Mouse (Mus musculus): ENCODE results near the gene Ndrg2. TPM values are rescaled to one million over a fixed set of nuclear protein-coding genes. Genes with fewer than 3 reads are reported as not detected.

Gene Ndrg2
- total RNA-seq, 2 experiments from 2014 or later, result 1,299 to 1,387 TPM

- intact Hi-C loops (cut with DNase I), result no loop called here
- no peak for DNase-seq (ENCODE audit: low spot score)
These were observed 2.6 kb upstream of the Ndrg2 start for GRCm38 (mm10) chr14:51916539-51916938.

DNA sequence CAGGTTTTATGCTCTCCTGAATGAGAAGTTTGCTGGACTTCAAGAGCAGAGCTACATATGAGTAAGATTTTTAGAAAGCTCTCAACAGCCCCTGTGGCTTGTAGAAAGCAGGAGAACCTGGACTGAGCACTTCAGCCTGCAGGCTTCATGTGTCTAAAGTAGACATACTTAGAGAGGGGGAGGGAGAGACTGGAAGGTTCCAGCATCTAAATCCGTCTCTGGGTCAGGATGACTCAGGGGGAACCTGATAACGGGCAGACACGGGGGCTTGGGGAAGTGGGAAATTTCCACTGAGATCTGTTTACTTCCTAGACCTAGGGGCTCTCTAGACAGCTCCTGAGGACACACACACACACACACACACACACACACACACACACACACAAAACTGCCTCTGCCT lies 1.1 kb upstream of the Ndrg2 start:
- no peak for DNase-seq (ENCODE audit: low spot score)
- intact Hi-C loops (cut with DNase I), result no loop called here

DNA sequence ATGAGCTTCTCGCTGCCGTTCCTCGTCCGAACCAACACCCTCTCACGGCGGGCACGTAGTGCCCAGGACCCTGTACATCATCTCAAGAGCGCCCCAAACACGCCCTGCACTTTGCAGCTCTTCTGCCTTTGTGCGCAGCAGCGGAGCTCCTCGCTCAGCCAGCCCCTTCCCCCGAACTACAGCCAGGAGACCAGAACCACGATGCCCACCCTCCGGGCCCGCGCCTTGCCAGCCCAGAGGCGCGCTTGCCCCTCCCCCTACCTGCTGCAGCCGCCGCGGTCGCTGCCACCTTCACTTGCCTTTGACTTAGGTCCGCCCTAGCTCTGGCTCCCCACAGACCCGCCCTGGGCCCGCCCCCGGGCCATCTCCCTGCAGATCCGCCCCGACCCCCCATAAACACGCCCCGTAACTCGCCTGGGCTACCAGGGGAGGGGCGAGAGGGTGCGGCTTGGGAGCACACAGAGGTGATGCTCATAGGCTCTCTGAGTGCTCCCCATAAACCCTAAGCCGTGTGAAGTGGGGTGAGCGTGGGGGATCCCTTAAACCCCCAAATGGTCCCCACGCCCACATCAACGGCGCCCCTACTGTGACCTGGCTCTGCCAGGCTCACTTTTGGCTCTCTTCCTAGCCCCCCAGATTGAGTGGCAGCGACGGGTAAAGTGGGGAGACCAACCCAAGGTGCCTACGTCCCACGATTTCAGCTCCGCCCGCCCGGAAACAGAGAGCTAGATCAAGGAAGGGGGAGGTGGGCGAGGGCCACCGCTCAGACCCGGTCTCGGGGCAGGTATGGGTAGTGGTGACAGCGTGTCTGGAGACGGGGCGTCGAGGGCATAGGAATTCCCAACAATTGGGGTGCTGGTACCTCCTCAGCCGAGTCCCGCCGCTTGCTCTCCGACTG lies 647 bp downstream of the Ndrg2 start:
- intact Hi-C loops (cut with DNase I), result no loop called here
- DNase-seq (ENCODE audit: low spot score), result peak; percentile 83

GRCm38 (mm10) chr14:51912391-51913061 lies 1.4 kb downstream of the Ndrg2 start:
- no peak for DNase-seq (ENCODE audit: low spot score)
- intact Hi-C loops (cut with DNase I), result no loop called here

DNA sequence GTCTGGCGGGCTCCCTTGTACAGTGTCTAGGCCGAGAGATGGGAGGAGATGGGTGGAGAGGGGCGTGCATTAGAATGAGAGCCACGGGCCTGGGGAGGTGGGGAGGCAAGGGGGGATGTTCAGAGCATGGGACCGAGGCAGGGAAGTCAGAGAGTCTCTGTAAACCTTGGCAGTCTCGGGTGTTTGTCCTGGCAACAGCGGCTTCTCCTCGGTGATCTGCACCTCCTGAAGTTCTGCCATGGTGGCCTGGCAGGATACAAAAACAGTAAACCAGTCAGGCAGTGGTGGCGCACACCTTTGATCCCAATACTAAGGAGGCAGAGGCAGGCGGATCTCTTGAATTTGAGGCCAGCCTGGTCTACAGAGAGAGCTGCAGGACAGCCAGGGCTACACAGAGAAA lies 2.7 kb downstream of the Ndrg2 start:
- intact Hi-C loops (cut with DNase I), result no loop called here
- DNase-seq (ENCODE audit: low spot score), result no peak

GRCm38 (mm10) chr14:51906102-51906501 lies 7.9 kb downstream of the Ndrg2 start:
- no peak for DNase-seq (ENCODE audit: low spot score)
- intact Hi-C loops (cut with DNase I), result no loop called here

DNA sequence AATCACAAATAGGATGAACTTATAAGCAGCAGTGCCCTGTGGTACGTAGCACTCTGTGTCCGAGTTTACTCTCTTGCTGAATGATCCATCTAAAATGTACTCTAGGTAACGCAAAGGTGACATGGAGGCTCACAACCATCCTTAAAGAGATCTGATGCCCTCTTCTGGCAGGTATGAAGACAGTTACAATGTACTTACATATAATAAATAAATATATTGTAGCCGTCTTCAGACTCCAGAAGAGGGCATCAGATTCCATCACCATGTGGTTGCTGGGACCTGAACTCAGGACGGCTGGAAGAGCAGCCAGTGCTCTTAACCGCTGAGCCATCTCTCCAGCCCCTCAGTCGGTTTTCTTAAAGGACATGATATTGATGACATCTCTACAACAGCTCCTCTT lies 9.3 kb downstream of the Ndrg2 start:
- intact Hi-C loops (cut with DNase I), result no loop called here
- no peak for DNase-seq (ENCODE audit: low spot score)

- DNase-seq (ENCODE audit: low spot score), result no peak
- intact Hi-C loops (cut with DNase I), result loop anchor here (2.0 kb wide), 3 partner anchors 93 to 119 kb away; no protein-coding TSS in a partner anchor
These were observed 10.2 kb downstream of the Ndrg2 start for GRCm38 (mm10) chr14:51903782-51904181.

DNA sequence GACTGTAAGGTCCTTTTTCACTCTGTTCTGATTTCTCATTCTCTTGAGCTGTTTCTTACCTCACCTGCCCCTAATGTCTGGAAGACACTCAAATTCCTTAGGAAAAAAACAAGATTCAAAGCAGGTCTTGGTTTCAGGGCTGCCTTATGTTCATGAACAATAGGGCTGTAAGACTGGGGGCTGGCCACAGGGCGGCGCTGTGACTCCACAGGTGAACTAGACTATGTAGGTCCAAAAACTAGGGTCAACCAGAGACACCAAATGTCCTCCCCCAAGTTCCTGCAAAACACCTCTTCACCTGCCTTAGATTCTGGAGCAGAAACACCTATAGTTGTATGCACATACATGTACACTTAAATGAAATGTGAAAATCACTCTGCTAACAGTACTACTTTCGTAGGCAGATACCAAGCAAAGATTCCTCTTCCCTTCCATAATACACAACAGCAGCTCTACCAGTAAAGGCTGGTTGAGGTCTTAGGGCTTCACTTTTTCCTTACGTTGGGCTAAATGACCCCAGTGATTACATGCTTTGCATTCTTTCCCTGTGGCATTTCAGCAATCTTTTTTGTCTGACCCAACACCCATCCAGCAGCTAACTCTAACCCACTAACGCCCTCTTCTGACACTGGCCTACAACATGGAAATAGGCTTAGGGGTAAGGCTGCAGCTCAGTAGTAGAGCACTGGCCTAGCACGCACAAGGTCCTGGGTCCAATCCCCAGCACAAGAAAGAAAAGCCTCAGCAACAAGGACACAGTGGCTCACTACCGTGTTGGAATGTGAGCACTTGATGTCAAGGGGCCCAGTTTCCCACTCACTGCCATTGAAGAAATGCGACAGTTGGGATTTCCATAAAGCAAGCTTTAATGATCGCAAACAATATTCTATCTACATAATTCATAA lies 10.9 kb downstream of the Ndrg2 start:
- peak; percentile 27 for DNase-seq (ENCODE audit: low spot score)
- intact Hi-C loops (cut with DNase I), result loop anchor here (1.0 to 2.0 kb wide), 4 partner anchors 28 to 120 kb away; no protein-coding TSS in a partner anchor

DNA sequence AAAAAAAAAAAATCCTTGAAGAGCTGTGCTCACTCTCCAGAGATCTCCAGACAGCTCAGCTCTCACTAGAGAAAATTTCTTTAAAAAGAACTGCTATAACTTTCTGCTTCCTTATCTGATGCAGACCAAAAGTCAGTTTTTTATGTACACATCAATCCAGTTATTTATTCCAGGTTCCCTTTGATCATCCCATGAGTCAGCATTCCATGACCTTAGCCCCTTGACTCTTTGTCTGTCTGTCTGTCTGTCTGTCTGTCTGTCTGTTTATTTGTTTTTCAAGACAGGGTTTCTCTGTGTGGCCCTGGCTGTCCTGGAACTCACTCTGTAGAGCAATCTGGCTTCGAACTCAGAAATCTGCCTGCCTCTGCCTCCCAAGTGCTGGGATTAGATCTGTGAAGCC lies 14.6 kb downstream of the Ndrg2 start:
- DNase-seq (ENCODE audit: low spot score), result no peak
- intact Hi-C loops (cut with DNase I), result no loop called here

DNA sequence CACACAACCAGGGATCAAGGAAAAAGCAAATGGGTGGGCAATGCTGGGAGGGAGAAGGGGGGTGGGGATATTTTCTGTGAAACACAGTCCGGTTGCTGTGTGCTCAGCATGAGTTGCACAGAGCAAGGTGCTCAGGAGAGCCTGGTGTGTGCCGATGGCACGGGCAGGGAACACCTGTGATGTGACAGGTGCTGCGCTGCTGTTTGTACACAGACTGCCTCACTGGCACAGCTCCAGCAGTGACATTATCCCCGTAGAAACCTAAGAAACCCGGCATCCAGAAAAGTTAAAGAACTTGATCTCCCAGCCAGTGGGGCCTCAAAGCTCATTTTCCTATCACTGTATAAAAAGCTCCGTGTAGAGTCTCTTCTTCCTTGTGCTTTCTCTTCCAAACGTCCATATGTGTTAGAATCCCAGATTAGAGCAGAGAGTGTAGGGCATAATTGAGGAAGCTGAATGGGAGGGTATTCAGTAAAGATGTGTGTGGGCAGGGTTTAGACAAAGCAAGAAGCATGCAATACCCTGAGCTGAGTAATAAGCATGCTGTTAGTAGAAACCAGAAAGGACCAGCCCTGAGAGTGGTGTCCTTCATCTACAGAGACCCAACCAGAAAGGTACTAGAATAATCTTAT lies 17.3 kb downstream of the Ndrg2 start:
- intact Hi-C loops (cut with DNase I), result no loop called here
- no peak for DNase-seq (ENCODE audit: low spot score)

DNA sequence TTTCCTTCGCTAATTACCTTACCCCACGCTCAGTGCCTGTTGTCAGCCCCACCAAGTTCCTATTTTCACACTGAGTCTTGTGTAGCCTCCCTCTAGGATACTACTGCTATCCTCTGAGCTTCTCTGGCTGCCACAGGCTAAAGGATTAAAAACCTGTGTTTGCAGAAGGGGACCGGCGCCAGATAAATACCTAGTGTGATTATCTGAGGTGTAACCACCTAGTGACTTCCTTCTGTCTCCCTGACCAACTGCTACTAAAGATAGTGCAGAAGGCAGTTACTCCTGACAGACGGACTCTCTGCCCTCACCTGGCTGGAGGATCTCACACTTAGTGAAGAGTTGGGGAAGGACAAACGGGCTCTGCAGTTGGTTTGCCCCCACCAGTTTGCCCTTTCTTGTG lies 17.9 kb downstream of the Ndrg2 start:
- no peak for DNase-seq (ENCODE audit: low spot score)
- intact Hi-C loops (cut with DNase I), result no loop called here

- intact Hi-C loops (cut with DNase I), result no loop called here
- DNase-seq (ENCODE audit: low spot score), result no peak
These were observed 18.9 kb downstream of the Ndrg2 start for GRCm38 (mm10) chr14:51895071-51895470.

DNA sequence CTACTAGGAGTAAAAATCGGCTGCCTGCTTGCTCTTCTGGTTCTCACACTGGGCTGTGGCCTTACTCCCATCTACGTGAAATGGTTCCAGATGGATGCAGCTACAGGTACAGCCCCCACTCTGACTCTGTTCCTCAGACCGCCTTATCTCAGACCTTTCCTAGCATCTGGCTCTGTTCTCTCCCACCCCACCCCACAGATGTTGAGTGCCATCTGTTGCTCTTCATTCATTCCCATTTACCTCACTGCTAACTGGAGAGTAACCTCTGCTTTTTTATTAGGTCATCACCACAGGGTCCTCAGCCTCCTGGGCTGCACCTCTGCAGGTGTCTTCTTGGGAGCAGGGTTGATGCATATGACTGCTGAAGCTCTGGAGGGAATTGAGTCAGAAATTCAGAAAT lies 20.1 kb downstream of the Ndrg2 start:
- intact Hi-C loops (cut with DNase I), result no loop called here
- no peak for DNase-seq (ENCODE audit: low spot score)

GRCm38 (mm10) chr14:51893094-51893794 lies 20.7 kb downstream of the Ndrg2 start:
- intact Hi-C loops (cut with DNase I), result no loop called here

GRCm38 (mm10) chr14:51892191-51892939 lies 21.6 kb downstream of the Ndrg2 start, which contains the start of gene Slc39a2:
Gene Slc39a2, plus strand, starts transcription at chr14:51892889.
- intact Hi-C loops (cut with DNase I), result no loop called here
- no peak for DNase-seq (ENCODE audit: low spot score)

More at GRCm38 (mm10) chr14:51893094-51893794, 20.7 kb downstream of the Ndrg2 start:
- no peak for DNase-seq (ENCODE audit: low spot score)

DNA sequence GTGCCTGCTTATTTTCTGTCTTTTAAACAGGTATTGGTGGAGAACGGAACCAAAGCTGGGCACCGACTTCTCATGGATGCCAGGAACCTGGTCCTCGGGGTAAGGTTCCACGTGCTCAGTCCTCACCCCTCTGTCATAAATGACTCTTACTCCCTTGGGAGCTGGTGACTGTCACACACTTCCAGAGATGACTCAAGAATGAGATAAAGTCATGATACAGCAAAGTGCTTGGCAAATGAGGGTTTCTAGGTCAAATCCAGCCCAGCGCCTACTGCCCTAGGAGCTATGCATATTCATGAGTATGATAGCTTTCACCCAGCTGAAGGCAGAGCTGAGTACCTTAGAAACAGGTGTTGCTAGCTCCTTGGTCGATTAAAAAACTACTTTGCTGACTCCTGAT lies 24.1 kb downstream of the Ndrg2 start:
- intact Hi-C loops (cut with DNase I), result loop anchor here (5.0 to 10.0 kb wide), 2 partner anchors 45 to 412 kb away; no protein-coding TSS in a partner anchor
- DNase-seq (ENCODE audit: low spot score), result no peak

DNA sequence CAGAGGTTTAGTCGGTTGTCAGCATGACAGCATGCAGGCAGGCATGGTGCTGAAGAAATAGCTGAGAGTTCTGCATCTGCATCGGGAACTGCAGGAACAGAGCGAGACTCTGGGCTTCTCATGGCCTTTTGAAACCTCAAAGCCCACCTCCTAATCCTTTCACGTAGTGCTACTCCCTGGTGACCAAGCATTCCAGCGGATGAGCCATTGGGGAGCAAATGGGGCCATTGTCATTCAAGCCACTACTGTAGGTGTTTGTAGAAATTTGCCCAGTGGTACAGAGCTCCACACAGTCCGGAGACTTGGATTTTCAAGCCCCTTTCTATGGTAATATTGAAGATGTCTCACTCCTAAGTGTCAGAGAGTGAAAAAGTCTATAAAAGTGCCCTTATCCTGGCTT lies 27.9 kb downstream of the Ndrg2 start:
- DNase-seq (ENCODE audit: low spot score), result no peak
- intact Hi-C loops (cut with DNase I), result loop anchor here (5.0 to 10.0 kb wide), 2 partner anchors 49 to 416 kb away; no protein-coding TSS in a partner anchor

Measured in heart, postnatal 25 days (tissue).